Comparison of ENCODE assay signal across 8 mouse cellular contexts in the genomic region with DNA sequence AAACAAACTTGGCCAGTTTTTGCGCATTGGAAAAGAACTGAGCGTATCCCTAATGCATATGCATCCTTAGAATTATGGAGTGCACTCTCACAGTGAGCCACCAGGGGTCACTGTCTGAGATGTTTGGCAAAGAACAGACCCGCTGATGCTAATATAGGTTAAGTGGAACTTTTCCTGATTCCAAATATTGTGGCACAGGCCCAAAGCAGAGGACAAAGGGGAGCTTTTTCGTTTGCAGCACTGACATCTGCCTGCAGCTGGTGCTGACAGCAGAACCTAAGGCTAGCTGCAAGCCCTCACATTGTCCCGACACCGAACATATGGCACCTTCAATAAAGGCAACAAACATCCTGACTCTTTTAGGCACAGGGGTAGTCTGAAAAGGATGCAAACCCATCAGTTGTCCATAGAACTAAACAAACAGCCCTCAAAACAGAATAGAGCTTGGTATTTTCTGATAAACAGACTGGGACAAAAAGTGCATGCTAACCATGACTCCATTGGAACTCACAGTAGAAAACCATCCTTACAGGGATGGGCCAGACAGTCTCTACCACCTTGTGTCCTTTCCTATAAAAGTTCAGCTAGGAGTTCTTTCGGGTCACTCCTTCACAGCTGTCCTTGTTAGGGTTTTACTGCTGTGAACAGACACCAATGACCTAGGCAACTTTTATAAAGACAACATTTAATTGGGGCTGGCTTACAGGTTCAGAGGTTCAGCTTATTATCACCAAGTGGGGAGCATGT.
DNase-seq lines count a peak whose midpoint lies in the region.

No protein-coding gene starts in this region.

- peak; percentile 40 to 47 for DNase-seq in B cell, adult 2 months
- peak; percentile 17 for DNase-seq in adrenal gland, adult 8-10 months
- DNase-seq in embryo, embryonic 11 days: peak; percentile 79
- peak; percentile 73 to 80 for DNase-seq in heart, postnatal 10 days
- peak; percentile 65 to 84 for DNase-seq in kidney, postnatal 36 days
- peak; percentile 42 to 50 for DNase-seq in lung, adult 18-20 months
- DNase-seq in ovary, postnatal 10 days (ENCODE audit: low spot score): peak; percentile 29
- peak; percentile 9 to 22 for DNase-seq in thymus, postnatal 36 days

- intact Hi-C loops in heart, postnatal 10 days (cut with DNase I): loop anchor here (1.0 kb wide), 1 partner anchor 298 kb away; no protein-coding TSS in a partner anchor

Comparison
In these comparisons a context has a peak if more than half of its experiments do, and no peak if none do; other contexts are left out.
1. Peak in every context shown above with its lines: DNase-seq.
2. DNase-seq: peak in every context shown above with its lines; median percentile 79 in embryo, embryonic 11 days; 76 in heart, postnatal 10 days; 74 in kidney, postnatal 36 days; 46 in lung, adult 18-20 months; 44 in B cell, adult 2 months; 29 in ovary, postnatal 10 days; 17 in adrenal gland, adult 8-10 months; 16 in thymus, postnatal 36 days.